Mouse (Mus musculus) megakaryocyte, embryonic 14.5 days (primary cell): ENCODE results near the gene Tab2. TPM values are rescaled to one million over a fixed set of nuclear protein-coding genes. Genes with fewer than 3 reads are reported as not detected.

ENCODE experiments used
- H3K27me3 ChIP-seq: replicated peaks from 2 replicates; pipeline ENCODE3; 2012; ENCODE audit warnings: inconsistent platforms
- H3K36me3 ChIP-seq: replicated peaks from 2 replicates; pipeline ENCODE3; 2012; ENCODE audit warnings: low read length, inconsistent platforms, mixed read lengths
- H3K4me1 ChIP-seq: 2 replicates; pipeline ENCODE4 v1.6.1; 2012; ENCODE audit warnings: inconsistent platforms
- H3K4me3 ChIP-seq: replicated peaks from 2 replicates; pipeline ENCODE3; 2012; ENCODE audit warnings: moderate library complexity, mild to moderate bottlenecking, inconsistent platforms
- H3K9me3 ChIP-seq: 2 replicates; pipeline ENCODE4 v1.6.1; 2012; ENCODE audit warnings: inconsistent platforms
- FLI1 ChIP-seq: IDR thresholded peaks from 2 replicates; pipeline ENCODE4 v1.6.1; 2012; ENCODE audit warnings: low read length, inconsistent platforms, mixed read lengths
- GATA1 ChIP-seq: IDR thresholded peaks from 3 replicates; pipeline ENCODE4 v1.6.1; 2012; ENCODE audit warnings: mixed read lengths, low read length, inconsistent platforms, borderline replicate concordance
- polyA plus RNA-seq: library from polyadenylated mRNA; stranded (reverse); fragments of >175 nt; gene quantifications from 2 replicates; pipeline ENCODE4 v1.2.3, GENCODE M21; 2012; ENCODE audit warnings: low replicate concordance; ENCODE audit not compliant: insufficient read depth

Tab2 gene
- polyA plus RNA-seq, 1 experiment, result 8.0 TPM

DNA sequence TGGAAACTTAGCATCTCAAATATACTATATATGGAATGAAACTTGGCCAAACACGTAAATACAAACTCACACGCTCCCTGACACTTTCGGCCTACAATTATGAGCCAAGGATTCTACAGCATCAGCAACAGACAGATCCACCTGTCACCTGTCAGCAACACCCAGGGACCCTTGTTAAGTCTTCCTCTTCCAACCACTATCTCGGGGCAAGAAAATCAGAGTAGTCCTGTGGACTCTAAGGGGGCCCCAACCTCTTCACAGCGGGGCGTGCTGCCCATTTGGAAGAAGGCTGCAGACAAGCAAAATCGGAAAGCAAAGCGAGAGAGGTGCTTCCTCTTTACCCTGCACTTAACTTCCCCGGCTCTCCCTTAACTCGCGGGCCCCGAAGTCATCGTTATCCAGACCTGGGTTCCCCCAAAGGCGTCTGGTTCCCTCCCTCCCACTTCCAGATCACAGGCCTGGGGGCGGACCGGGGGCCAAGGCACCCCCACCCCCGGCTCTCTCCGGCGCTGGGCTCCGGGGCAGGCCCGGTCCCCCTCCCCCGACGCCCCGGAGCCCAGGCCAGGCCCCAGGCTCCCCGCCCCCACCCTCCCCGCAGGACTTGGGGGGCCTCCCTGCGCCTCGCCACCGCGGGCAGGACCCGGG, 919 bp downstream of the Tab2 start:
- peaks cover 61% of the 10 kb centered on the region for H3K4me1 ChIP-seq

DNA sequence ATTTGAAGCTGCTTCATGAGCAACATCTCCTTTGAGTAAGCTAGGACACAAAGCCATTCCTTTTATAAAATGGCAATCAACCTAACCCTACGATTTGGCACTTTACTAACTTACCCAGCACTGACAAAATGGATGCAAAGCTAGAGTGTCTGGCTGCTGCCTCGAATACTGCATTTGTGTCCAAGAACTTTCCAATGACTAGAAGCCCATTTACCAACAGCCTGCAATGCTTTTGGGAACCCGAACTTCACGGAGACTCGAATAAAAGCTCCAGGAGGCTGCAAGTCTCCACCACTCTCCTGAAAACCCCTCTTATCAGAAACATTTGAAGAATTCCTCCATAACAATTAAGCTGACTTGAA, 1.4 kb downstream of the Tab2 start:
- H3K4me1 ChIP-seq, result peaks cover 61% of the 10 kb centered on the region

More for the DNA sequence above, 919 bp downstream of the Tab2 start:
- Histone ChIP-seq H3K9me3 (no peaks in the 10 kb centered on the region), H3K4me3 (peak overlapping the region; percentile 95), H3K36me3 (peaks cover 21% of the 10 kb centered on the region), H3K27me3 (no peaks in the 10 kb centered on the region)
- TF ChIP-seq FLI1 (no peak), GATA1 (no peak)

DNA sequence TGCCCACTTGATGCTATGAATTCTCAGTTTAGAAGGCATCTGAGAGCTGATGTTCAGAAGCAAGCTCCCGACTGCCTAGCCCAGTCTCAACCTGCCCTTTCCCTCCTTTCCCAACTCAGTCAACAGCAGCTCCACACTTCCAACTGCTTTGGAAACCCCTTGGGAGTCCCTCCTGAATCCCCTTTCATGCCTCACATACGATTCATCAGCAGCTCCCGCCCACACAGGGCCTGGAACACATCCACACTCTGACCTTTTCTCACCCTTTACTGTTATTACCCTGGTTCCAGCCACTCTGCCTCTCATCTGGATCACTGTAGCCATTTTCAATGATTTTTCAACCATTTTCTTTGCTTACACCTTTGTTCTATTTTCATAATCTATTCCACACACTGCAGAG, 13.0 kb downstream of the Tab2 start:
- H3K36me3 ChIP-seq, result peaks cover 47% of the 10 kb centered on the region
- H3K27me3 ChIP-seq, result no peaks in the 10 kb centered on the region
- TF ChIP-seq FLI1 (no peak), GATA1 (no peak)
- H3K4me1 ChIP-seq, result peaks cover 61% of the 10 kb centered on the region
- no peaks in the 10 kb centered on the region for H3K9me3 ChIP-seq
- H3K4me3 ChIP-seq, result no peak overlapping the region

More for the DNA sequence above, 1.4 kb downstream of the Tab2 start:
- Histone ChIP-seq H3K36me3 (peaks cover 24% of the 10 kb centered on the region), H3K4me3 (peak overlapping the region; percentile 95), H3K9me3 (no peaks in the 10 kb centered on the region), H3K27me3 (no peaks in the 10 kb centered on the region)
- TF ChIP-seq FLI1 (no peak), GATA1 (no peak)

DNA sequence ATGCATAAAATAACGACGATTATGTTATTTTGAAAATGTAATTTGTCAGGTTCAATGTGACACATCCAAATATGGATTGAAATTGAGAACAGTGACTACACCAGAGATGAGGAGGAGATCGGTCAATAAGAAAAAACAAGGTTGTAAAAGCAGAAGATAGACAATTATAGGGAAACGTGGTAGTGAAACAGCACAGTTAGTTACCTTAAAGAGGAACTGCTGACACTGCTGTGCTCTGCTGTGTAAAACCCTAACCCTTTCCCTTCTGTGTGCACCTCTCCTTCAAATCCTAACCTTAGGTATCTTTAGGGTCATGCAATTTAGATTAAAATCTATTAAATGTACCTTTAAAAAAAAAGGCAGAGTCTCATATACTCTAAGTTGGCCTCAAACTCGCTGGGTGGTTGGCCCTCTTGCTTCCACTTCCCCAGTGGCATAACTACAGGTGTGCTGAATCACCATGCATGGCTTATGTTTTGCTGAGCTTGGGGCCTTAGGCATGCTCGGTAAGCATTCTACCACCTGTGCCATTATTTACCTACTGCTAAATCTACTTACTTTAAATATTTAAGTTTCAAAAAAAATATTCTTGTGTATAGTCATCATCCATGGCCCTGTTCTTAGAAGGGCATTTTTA, 19.4 kb downstream of the Tab2 start:
- H3K4me3 ChIP-seq, result peak overlapping the region; percentile 62
- H3K36me3 ChIP-seq, result peaks cover 59% of the 10 kb centered on the region
- H3K27me3 ChIP-seq, result no peaks in the 10 kb centered on the region
- H3K9me3 ChIP-seq, result no peaks in the 10 kb centered on the region
- peaks cover 68% of the 10 kb centered on the region for H3K4me1 ChIP-seq
- TF ChIP-seq FLI1, result no peak
- no peak for TF ChIP-seq GATA1

DNA sequence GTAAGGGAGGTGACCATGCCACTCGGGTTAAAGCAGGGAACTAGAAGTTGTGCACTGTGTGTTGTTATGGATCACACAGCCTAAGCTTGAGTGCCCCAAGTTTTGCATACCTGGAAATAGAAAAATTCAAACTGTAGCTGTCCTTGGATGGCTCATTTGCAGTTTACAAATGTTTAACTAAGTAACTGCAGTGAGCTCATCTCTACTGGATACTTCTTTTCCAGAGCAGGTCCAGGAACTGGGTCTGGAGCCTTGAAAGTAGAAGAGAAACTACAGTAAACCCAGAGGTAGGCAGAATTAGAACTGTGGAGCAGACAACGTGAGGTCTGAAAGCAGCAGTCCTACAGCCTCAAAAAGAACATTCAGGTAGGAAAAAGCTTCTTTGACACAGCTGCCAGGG, 23.1 kb downstream of the Tab2 start:
- no peak for TF ChIP-seq GATA1
- TF ChIP-seq FLI1, result no peak
- no peaks in the 10 kb centered on the region for H3K9me3 ChIP-seq
- peaks cover 62% of the 10 kb centered on the region for H3K4me1 ChIP-seq

DNA sequence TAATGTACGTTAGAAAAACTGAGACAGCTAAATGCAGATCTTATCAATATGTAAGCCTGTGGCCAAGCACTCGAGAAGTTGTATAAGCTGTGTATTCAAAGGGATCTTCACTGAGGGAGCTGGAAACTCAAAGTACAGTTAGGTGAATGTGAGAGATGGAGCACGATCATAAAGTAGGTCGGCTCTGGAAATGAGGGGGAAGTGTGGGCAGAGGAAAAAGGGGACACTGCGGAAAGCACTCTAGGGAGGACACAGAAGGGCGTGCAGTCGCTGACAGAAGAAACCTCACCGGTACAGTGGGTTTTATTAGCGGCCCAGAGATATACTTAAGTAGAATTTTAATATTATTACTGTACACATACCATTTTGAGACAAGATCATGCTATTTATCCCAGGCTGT, 27.0 kb downstream of the Tab2 start:
- Histone ChIP-seq H3K9me3 (no peaks in the 10 kb centered on the region), H3K4me3 (no peak overlapping the region), H3K36me3 (peaks cover 77% of the 10 kb centered on the region), H3K27me3 (no peaks in the 10 kb centered on the region), H3K4me1 (peaks cover 56% of the 10 kb centered on the region)
- TF ChIP-seq FLI1, result no peak
- no peak for TF ChIP-seq GATA1

More for the DNA sequence above, 23.1 kb downstream of the Tab2 start:
- H3K36me3 ChIP-seq, result peaks cover 62% of the 10 kb centered on the region
- no peaks in the 10 kb centered on the region for H3K27me3 ChIP-seq
- H3K4me3 ChIP-seq, result no peak overlapping the region

DNA sequence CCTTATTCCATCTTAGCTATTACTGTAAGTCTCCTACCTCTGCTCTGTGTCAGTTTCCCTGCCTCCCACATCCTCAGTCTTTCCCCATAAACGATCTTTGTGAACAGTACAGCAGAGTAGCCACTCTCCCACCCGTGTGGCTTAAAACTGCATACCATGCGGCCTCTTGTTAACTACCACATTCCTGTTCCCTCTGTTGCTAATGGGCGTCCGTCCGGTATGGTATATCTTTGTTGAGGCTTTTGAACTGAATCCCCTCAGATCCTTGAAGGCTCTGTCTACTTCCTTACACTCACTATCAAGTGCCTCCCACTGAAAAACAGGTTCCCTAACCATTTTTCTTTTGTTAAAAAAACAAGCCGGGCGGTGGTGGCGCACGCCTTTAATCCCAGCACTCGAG, 30.5 kb downstream of the Tab2 start:
- no peaks in the 10 kb centered on the region for H3K9me3 ChIP-seq
- no peak overlapping the region for H3K4me3 ChIP-seq
- H3K36me3 ChIP-seq, result peaks cover 81% of the 10 kb centered on the region
- H3K4me1 ChIP-seq, result peaks cover 40% of the 10 kb centered on the region
- TF ChIP-seq GATA1 (no peak), FLI1 (no peak)
- H3K27me3 ChIP-seq, result no peaks in the 10 kb centered on the region

DNA sequence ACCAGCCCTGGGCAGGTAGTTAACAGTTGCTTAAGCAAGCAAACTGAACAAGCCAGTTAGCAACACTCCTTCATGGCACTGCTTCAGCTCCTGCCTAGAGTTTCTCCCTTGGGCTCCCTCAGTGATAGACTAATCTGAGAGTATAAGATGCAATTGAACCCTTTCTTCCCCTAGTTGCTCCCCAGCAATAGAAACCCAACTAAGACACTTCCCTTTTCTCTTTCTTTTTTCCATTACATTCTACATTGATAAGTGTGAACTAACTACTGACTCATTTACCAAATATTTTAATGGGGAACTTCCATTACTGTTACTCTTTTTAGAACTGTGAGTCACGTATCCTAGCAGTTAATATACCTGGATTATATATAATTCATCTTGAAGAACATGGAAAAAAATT, 32.6 kb downstream of the Tab2 start:
- H3K36me3 ChIP-seq, result peaks cover 91% of the 10 kb centered on the region
- TF ChIP-seq GATA1 (no peak), FLI1 (no peak)

DNA sequence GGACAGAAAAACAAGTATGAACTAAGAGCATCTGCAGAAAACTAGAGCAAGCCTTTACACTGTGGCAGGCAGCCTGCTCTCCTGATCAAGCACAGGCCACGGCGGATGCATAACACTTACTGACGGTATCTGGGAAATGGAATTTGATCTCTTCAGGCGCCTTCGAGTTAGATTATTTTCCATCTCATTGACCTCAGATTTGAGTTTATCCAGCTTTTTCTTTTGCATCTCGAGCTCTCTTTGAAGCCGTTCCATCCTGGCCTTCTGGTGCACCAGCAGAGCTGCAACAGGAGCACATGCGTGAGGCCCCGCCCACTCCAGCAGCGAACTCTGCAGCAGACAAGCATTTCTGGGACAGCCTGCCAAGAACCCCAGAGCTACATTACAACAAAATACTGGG, 44.8 kb downstream of the Tab2 start:
- Histone ChIP-seq H3K4me1 (peaks cover 31% of the 10 kb centered on the region), H3K36me3 (peaks cover 93% of the 10 kb centered on the region), H3K9me3 (no peaks in the 10 kb centered on the region), H3K4me3 (no peak overlapping the region), H3K27me3 (no peaks in the 10 kb centered on the region)
- no peak for TF ChIP-seq FLI1
- TF ChIP-seq GATA1, result no peak

More for the DNA sequence above, 32.6 kb downstream of the Tab2 start:
- no peaks in the 10 kb centered on the region for H3K27me3 ChIP-seq
- no peak overlapping the region for H3K4me3 ChIP-seq
- H3K4me1 ChIP-seq, result peaks cover 40% of the 10 kb centered on the region
- H3K9me3 ChIP-seq, result no peaks in the 10 kb centered on the region

DNA sequence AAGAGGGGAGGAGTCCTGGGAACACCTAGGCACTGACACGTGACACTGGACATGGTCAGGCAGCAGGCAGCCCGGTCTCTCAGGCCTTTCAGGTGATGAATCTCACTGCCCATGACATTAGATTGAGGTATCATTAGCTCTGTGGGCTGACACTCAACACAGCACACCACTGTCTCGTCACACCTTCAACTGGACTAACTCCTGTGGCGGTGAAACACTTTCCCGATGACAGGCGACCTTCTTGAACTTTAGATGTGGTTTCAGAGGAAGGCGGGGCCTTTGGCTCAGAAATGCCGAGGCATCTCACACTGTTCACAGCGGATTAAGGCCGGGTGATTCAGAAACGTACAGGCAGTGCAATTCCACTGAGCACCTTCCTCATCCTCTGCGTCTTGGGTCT, 48.9 kb downstream of the Tab2 start:
- peaks cover 92% of the 10 kb centered on the region for H3K36me3 ChIP-seq
- no peaks in the 10 kb centered on the region for H3K9me3 ChIP-seq
- H3K4me1 ChIP-seq, result peaks cover 15% of the 10 kb centered on the region
- TF ChIP-seq GATA1, result no peak
- H3K4me3 ChIP-seq, result no peak overlapping the region
- H3K27me3 ChIP-seq, result no peaks in the 10 kb centered on the region
